Mouse (Mus musculus) bone marrow, adult 2 months (tissue): Measurements from ENCODE around the gene Endov. TPM values are rescaled to one million over a fixed set of nuclear protein-coding genes. Genes with fewer than 3 reads are reported as not detected.

Experiments used
- H3K27ac ChIP-seq: fragments of 200-500 bp; 2 replicates; pipeline ENCODE4 v1.5.1; 2012; ENCODE audit warnings: low read depth, mild to moderate bottlenecking, control low read depth, inconsistent platforms, low read length; ENCODE audit not compliant: control insufficient read depth, poor library complexity, insufficient read depth
- H3K4me1 ChIP-seq: fragments of 200-500 bp; 2 replicates; pipeline ENCODE4 v1.6.1; 2011; ENCODE audit warnings: low read length; ENCODE audit not compliant: control insufficient read depth, insufficient read depth
- H3K4me3 ChIP-seq: fragments of 200-500 bp; replicated peaks from 2 replicates; pipeline ENCODE3; 2011; ENCODE audit warnings: mild to moderate bottlenecking, low read depth, low read length, control low read depth; ENCODE audit not compliant: control insufficient read depth
- CTCF ChIP-seq: fragments of 200-500 bp; IDR thresholded peaks from 2 replicates; pipeline ENCODE4 v1.5.1; 2011; ENCODE audit warnings: low read length, control low read depth; ENCODE audit not compliant: control insufficient read depth, insufficient read depth
- POLR2A ChIP-seq: fragments of 200-500 bp; IDR thresholded peaks from 2 replicates; pipeline ENCODE4 v1.6.1; 2011; ENCODE audit warnings: low read depth, mild to moderate bottlenecking, control low read depth, low read length, borderline replicate concordance; ENCODE audit not compliant: control insufficient read depth
- WGBS: fragments of 180-500 bp; shearing (Covaris S2); methylation state at CpG from one replicate; pipeline ENCODE4 v1.1.7; 2018; 5-methylcytosine and 5-hydroxymethylcytosine counted together
- polyA plus RNA-seq: library from polyadenylated mRNA; stranded (reverse); fragments of >200 nt; gene quantifications from 2 replicates; pipeline ENCODE4 v1.2.4, GENCODE M21; 2011; ENCODE audit warnings: low replicate concordance; ENCODE audit not compliant: missing spikeins, insufficient read depth, insufficient read length

Gene Endov
- polyA plus RNA-seq, 1 experiment: 23.5 TPM

GRCm38 (mm10) chr11:119558870-119559610 lies 67.9 kb downstream of the Endov start:
- Histone ChIP-seq H3K4me1 (no peaks in the 10 kb centered on the region), H3K27ac (no peak overlapping the region), H3K4me3 (no peak overlapping the region)
- 45% methylated on average over 9 of the region's 9 CpGs for WGBS
- TF ChIP-seq POLR2A (no peak), CTCF (no peak)

Other genes with a start within 250 kb of the Endov start
- 6.5 and 18.1 TPM in 2 replicates for gene Gaa, start 223.5 kb upstream of the Endov start, polyA plus RNA-seq
- gene Eif4a3, start 191.3 kb upstream of the Endov start, polyA plus RNA-seq: 144 and 147 TPM in 2 replicates
- gene Card14, start 183.6 kb upstream of the Endov start, polyA plus RNA-seq: not detected in 2 replicates
- 5.6 and 12.0 TPM in 2 replicates for gene Sgsh, start 135.8 kb upstream of the Endov start, polyA plus RNA-seq
- gene Slc26a11, start 135.8 kb upstream of the Endov start, polyA plus RNA-seq: 3.3 and 6.2 TPM in 2 replicates
- 18.8 and 27.7 TPM in 2 replicates for gene Rnf213, start 98.2 kb upstream of the Endov start, polyA plus RNA-seq
- not detected in 2 replicates for gene Nptx1, start 56.4 kb downstream of the Endov start, polyA plus RNA-seq
- 7.4 and 15.6 TPM in 2 replicates for gene Rptor, start 111.6 kb downstream of the Endov start, polyA plus RNA-seq